Mouse (Mus musculus) kidney, embryonic 15.5 days (tissue): Measurements from ENCODE around the gene Ccdc117. TPM values are rescaled to one million over a fixed set of nuclear protein-coding genes. Genes with fewer than 3 reads are reported as not detected.

Experiments used
- ATAC-seq: fragments of 200-750 bp; cut with Nextera tagmentation; replicated peaks from 2 replicates; pipeline ENCODE4 v1.8.0; 2017; ENCODE audit warnings: moderate TSS enrichment; ENCODE audit not compliant: low FRiP score
- H3K27ac ChIP-seq: fragments of 300-500 bp; sonication (generic); 2 replicates; pipeline ENCODE4 v1.5.1; 2015; ENCODE audit warnings: mild to moderate bottlenecking, inconsistent platforms
- H3K27me3 ChIP-seq: fragments of 300-500 bp; sonication (generic); 2 replicates; pipeline ENCODE4 v1.6.1; 2015; ENCODE audit warnings: inconsistent platforms
- H3K36me3 ChIP-seq: fragments of 300-500 bp; sonication (generic); 2 replicates; pipeline ENCODE4 v1.6.1; 2015; ENCODE audit warnings: inconsistent platforms
- H3K4me1 ChIP-seq: fragments of 300-500 bp; sonication (generic); 2 replicates; pipeline ENCODE4 v1.6.1; 2015; ENCODE audit warnings: inconsistent platforms
- H3K4me2 ChIP-seq: fragments of 300-500 bp; sonication (generic); 2 replicates; pipeline ENCODE4 v1.6.1; 2015; ENCODE audit warnings: moderate library complexity, mild to moderate bottlenecking, inconsistent platforms
- H3K4me3 ChIP-seq: fragments of 300-500 bp; sonication (generic); replicated peaks from 2 replicates; pipeline ENCODE4 v1.5.1; 2015; ENCODE audit warnings: mild to moderate bottlenecking, inconsistent platforms
- H3K9ac ChIP-seq: fragments of 300-500 bp; sonication (generic); 2 replicates; pipeline ENCODE4 v1.6.1; 2015; ENCODE audit warnings: mild to moderate bottlenecking, inconsistent platforms
- H3K9me3 ChIP-seq: fragments of 300-500 bp; sonication (generic); replicated peaks from 2 replicates; pipeline ENCODE4 v1.6.1; 2016; ENCODE audit warnings: inconsistent platforms
- WGBS: fragments of 180-500 bp; shearing (Covaris S2); methylation state at CpG from one replicate; pipeline ENCODE4 v1.1.7; 2015; ENCODE audit warnings: mixed read lengths; 5-methylcytosine and 5-hydroxymethylcytosine counted together
- polyA plus RNA-seq: library from polyadenylated mRNA; unstranded; fragments of >200 nt; fragmentation: Nextera tagmentation; extraction: Ambion mirVana; gene quantifications from 2 replicates; pipeline ENCODE4 v1.2.1, GENCODE M21; 2015

Ccdc117 gene
- polyA plus RNA-seq, 1 experiment from 2014 or later: 19.7 TPM

DNA sequence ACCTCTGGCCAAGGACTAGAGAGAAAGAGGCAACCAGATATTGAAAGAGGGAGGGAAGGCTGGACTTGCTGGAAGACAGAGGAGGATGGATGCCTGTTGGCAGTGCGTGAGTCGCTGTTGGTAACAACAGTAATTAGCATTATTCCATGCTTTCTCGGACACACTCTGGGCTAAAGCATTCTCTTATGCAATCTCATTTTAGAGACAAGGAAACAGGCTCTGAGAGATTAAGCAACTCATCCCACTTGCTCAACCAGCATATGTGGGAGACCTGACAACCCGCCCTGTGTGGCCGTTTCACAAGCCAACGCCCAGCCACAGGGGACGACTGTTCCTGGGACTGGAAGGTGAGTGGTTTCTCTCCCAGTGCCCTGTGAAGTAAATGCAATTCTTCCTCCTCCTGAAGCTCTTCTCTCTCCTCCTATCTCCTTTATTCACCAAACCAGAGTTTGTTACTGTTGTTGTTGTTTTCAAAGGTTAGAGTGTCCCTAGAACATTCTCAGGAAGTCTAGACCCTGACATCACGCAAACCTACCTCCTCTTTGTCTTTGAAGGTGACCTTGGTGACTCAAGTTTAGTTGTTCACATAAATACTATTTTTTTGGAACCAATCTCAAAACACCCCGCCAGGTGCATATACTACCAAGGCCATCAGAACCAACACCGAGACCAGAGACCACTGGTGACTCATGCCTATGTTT, 39.5 kb downstream of the Ccdc117 start:
- Histone ChIP-seq H3K4me2 (no peak overlapping the region), H3K4me3 (no peak overlapping the region), H3K36me3 (no peaks in the 10 kb centered on the region), H3K27me3 (no peaks in the 10 kb centered on the region), H3K27ac (no peak overlapping the region), H3K4me1 (peaks cover 21% of the 10 kb centered on the region), H3K9ac (no peak overlapping the region), H3K9me3 (no peaks in the 10 kb centered on the region)
- no peak for ATAC-seq
- WGBS: 83% methylated on average over 10 of the region's 10 CpGs

DNA sequence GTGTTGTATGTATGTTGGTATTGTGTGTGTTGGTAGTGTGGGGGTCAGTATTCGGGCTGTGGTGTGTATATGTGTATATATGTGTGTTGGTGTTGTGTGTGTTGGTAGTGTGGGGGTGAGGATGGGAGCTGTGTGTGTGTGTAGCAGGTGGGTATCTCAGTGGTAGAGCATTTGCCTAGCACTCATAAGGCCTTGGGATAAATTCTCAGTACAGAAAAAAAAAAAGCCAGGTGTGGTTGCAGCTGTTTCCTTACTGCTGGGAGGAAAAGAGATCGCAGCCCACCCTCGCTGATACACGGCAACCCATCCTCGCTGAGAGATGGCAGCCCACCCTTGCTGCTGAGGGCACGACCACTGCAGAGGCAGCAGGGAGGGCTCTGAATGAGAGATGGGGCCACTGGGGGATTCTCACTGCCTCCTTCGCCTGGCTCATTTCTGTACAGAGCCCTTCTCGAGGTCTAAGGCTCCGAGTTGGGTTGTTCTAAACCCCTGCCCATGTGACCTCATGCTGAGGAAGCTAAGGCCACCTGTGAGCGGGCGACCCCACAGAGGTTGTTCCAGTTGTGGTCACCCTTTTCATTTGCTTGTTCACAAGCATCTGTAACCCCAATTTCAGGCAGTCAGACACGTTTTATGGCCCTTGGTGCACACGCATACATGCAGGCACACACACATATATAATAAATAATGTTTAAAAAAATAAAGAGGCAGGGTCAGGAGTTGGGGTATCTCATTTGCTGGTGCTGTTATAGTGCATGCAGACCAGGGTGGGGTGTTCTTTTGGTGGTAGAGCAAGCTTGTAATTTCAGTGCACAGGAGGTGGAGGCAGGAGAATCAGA, 40.9 kb downstream of the Ccdc117 start:
- WGBS: 76% methylated on average over 13 of the region's 13 CpGs
- Histone ChIP-seq H3K4me1 (peaks cover 19% of the 10 kb centered on the region), H3K27ac (no peak overlapping the region), H3K4me3 (no peak overlapping the region), H3K9me3 (no peaks in the 10 kb centered on the region), H3K9ac (no peak overlapping the region), H3K27me3 (no peaks in the 10 kb centered on the region), H3K36me3 (no peaks in the 10 kb centered on the region), H3K4me2 (no peak overlapping the region)
- ATAC-seq: no peak

DNA sequence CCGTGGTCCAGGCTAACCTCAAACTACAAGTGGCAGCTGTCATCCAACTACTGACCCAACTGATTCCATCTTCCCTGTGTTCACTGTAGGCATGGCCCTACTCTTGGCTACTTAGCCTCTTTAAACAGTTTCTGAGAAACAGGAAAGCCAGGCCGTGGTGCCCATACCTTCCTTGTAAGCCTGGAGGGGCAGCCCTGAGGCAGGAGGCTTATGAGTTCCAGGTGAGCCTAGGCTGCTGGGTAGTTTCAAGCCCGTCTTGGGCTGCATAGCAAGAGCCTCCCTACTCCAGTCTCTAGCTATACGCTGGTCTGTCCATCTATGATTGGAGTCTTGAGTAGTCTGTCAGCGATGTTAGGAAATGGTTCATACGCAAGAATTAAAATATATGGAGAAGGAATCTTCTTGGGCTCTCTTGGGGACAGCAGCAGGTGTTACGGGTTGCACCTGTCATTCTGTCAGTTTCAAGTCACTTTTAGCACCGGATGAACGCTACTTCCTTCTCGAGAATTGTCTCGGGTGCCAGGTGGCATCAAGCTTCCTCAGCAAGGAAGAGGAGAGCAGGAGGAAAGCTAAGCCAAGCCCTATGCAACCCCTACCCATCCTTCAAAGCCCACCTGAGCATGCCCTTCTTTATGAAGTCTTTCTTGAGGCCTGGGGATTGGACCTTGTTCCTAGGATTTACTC, 41.9 kb downstream of the Ccdc117 start:
- Histone ChIP-seq H3K27me3 (no peaks in the 10 kb centered on the region), H3K36me3 (no peaks in the 10 kb centered on the region), H3K4me1 (peaks cover 14% of the 10 kb centered on the region), H3K4me2 (no peak overlapping the region), H3K27ac (no peak overlapping the region), H3K4me3 (no peak overlapping the region), H3K9ac (no peak overlapping the region), H3K9me3 (no peaks in the 10 kb centered on the region)
- ATAC-seq: no peak
- WGBS: 87% methylated on average over 11 of the region's 11 CpGs

DNA sequence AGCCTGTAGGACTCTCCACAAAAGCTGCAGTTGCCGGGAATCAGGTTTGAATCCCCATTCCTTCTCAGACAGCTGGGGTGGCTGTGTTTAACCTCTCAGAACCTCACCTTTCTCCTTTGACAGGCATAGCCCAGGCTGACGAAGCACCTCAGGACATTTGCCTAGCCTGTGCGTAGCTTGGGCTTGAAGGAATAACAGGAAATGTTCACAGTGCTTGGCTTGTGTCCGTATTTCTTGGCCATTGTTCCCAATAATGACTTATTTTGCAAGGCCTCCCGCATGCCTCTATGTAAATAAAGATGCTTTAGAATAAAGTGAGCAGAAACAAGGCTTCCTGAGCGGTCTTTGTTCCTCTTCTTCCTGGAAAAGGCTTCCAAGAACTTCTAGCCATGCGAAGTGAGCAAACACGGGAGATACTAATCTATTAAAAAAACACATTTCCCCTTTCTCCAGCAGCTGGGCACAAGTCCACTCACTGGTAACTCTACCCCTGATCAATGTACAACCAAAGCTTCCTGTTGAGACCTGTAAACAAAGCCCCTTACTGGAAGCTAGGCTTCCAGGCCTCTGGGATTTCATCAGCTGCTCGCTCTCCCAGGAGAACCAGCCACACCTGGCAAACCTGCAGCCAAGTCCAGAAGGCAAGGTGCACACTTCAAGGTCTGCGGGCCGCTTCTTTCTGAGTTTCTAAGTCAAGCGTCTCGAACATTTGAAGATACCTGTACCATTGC, 42.9 kb downstream of the Ccdc117 start:
- Histone ChIP-seq H3K36me3 (no peaks in the 10 kb centered on the region), H3K4me3 (no peak overlapping the region), H3K9ac (no peak overlapping the region), H3K4me2 (no peak overlapping the region), H3K27ac (peak overlapping the region; percentile 79), H3K27me3 (no peaks in the 10 kb centered on the region), H3K9me3 (no peaks in the 10 kb centered on the region), H3K4me1 (peaks cover 14% of the 10 kb centered on the region)
- ATAC-seq: peak; percentile 56; the same call in 1 of the 2 replicates
- WGBS: 56% methylated on average over 13 of the region's 13 CpGs

DNA sequence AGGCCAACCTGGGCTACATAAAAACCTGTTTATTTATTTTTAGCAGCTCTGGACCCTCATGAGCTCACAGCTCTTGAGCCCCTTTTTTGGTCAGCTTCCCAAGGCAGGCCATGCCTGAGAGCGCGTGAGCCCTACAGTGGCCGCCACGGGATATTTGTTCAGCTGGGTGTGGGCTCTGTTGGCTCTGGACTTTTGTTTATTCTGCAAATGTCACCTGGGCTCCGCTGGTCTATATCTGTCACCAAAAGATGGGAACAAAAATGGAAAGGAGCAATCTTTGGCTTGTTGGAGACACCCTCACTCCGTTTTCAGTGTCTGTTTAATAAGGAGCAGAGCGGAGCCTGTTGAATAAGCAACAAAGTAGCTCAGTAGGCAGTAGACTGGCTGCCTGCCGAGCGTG, 43.6 kb downstream of the Ccdc117 start:
- H3K27ac ChIP-seq: peak overlapping the region; percentile 79; the same call in 1 of the 2 replicates
- no peaks in the 10 kb centered on the region for H3K27me3 ChIP-seq
- no peak overlapping the region for H3K9ac ChIP-seq
- H3K4me2 ChIP-seq: no peak overlapping the region
- 78% methylated on average over 9 of the region's 9 CpGs for WGBS
- ATAC-seq: no peak
- H3K36me3 ChIP-seq: no peaks in the 10 kb centered on the region
- H3K9me3 ChIP-seq: no peaks in the 10 kb centered on the region
- H3K4me3 ChIP-seq: no peak overlapping the region
- peaks cover 14% of the 10 kb centered on the region for H3K4me1 ChIP-seq

DNA sequence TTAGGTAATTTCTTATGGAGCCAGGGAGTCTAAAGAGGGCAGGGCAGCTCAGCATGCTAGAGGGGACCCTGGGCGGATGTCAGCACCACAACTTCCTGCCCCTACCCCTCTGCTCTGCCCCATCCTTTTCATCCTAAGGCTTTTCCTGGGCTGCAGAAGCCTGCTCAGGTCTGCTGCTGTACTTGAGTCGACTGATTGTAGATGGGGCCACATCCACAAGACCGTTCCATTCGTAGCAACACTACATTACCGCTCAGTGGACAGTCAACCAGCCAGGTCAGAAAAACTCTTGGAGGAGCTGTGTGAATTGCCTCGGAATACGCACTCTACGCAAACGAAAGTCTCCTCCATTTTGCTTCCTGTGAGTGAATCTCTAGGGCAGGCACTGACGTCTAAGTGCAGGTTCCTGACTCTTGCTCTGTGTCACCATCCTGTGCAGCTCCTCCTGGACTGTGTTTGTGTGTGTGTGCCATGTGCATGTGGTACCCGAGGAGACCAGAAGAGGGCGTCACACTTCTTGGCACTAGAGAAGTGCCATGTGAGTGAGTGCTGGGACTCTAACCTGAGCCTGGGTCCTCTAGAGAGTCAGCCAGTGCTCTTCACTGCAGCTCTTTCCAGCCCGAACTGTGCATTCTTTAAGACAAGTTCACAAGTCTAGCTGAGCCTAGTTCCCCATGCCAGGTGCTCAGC, 45.3 kb downstream of the Ccdc117 start:
- Histone ChIP-seq H3K27ac (no peak overlapping the region), H3K4me3 (no peak overlapping the region), H3K4me1 (peaks cover 14% of the 10 kb centered on the region), H3K9ac (no peak overlapping the region), H3K4me2 (no peak overlapping the region), H3K27me3 (no peaks in the 10 kb centered on the region), H3K36me3 (no peaks in the 10 kb centered on the region), H3K9me3 (no peaks in the 10 kb centered on the region)
- 92% methylated on average over 13 of the region's 13 CpGs for WGBS
- ATAC-seq: no peak

DNA sequence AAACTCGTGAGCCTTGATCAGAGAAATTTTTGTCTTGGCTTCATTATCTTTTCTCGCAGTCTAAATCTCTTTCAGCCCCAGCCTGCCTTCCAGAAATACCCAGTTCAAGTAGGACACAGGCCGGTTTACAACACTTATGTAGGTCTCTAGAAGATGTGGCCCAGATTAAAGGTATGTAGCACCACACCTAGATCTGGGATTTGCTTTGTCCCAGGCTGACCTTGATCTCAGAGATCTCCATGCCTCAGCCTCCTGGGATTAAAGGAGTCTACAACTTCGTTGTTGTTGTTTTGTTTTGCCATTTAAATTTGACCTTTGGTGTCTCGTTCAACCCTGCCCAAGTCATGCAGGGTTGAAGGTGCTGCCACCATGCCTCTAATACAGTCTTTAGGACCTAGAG, 46.1 kb downstream of the Ccdc117 start:
- no peak overlapping the region for H3K4me3 ChIP-seq
- no peaks in the 10 kb centered on the region for H3K9me3 ChIP-seq
- 87% methylated on average over 5 of the region's 5 CpGs for WGBS
- peaks cover 14% of the 10 kb centered on the region for H3K4me1 ChIP-seq
- no peak overlapping the region for H3K27ac ChIP-seq
- H3K36me3 ChIP-seq: no peaks in the 10 kb centered on the region
- no peak overlapping the region for H3K4me2 ChIP-seq
- ATAC-seq: no peak
- no peaks in the 10 kb centered on the region for H3K27me3 ChIP-seq
- H3K9ac ChIP-seq: no peak overlapping the region

DNA sequence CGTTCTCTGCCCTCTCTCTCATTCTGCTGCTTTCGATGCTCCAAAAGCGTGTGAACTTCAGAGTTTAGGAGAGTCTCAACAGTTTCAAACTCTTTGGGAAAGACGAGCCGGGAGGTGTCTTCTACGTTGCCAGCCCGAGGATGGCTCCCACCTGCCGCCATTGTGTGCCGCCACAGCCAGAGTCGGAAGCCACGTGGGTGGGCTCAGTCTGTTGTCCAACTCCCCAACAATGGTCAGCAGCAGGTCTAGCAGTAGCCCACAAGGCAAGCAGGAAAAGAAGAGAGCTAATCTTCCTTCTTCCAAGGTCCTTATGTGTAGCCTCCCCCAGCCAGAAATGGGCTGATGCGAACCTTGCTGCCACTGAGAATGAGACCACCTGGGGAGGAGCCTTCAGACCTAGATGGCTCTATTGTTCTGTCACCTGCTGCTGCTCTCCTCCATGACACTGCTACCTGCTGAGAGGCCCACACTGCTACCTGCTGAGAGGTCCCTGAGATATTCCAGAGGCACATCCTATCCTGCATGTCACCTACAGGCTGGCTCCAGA, 46.6 kb downstream of the Ccdc117 start:
- H3K9me3 ChIP-seq: no peaks in the 10 kb centered on the region
- no peaks in the 10 kb centered on the region for H3K36me3 ChIP-seq
- H3K27ac ChIP-seq: no peak overlapping the region
- no peak overlapping the region for H3K4me2 ChIP-seq
- H3K4me1 ChIP-seq: peaks cover 14% of the 10 kb centered on the region
- 73% methylated on average over 12 of the region's 12 CpGs for WGBS
- H3K9ac ChIP-seq: no peak overlapping the region
- H3K27me3 ChIP-seq: no peaks in the 10 kb centered on the region
- H3K4me3 ChIP-seq: no peak overlapping the region
- ATAC-seq: no peak

DNA sequence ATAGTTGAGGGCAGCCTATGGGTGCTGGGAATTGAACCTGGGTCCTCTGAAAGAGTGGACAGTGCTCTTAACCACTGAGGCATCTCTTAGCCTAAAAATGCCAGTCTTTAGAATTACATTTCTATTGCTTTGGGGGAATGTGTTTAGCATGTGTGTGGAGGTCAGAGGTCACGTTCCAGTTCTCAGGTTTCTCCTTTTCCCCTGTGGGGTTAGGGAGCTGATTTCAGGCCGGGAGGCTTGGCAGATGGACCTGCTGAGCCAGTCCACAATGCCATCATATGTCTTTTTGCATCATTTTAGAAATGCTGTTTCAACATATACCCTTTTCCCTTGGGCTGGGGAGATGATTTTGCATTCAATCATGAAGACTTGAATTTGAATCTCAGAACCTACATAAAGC, 48.1 kb downstream of the Ccdc117 start:
- H3K27ac ChIP-seq: no peak overlapping the region
- H3K9me3 ChIP-seq: no peaks in the 10 kb centered on the region
- H3K27me3 ChIP-seq: no peaks in the 10 kb centered on the region
- H3K4me1 ChIP-seq: peaks cover 5% of the 10 kb centered on the region; the same call in 1 of the 2 replicates
- no peaks in the 10 kb centered on the region for H3K36me3 ChIP-seq
- ATAC-seq: no peak
- WGBS: 28% methylated on average over 2 of the region's 2 CpGs
- no peak overlapping the region for H3K9ac ChIP-seq
- no peak overlapping the region for H3K4me2 ChIP-seq
- H3K4me3 ChIP-seq: no peak overlapping the region

DNA sequence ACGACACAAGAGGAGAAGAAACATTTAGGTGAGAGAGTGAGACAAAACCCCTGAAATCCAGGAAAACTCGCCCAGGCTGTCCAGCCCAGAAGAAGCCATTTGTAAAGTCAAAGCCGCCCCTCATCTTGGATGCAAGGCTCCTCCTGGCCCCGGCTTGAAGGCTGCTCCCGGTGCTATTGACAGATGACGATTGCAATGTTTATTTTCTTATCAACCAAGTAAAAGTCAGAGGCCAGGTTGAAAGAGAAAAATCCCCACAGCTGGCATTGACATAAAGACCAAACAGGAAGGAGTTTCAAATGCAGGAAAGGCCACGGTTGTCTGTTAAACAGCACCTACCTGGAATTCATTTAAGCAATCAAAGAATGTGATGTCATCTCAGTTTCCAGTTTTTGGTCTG, 50.1 kb downstream of the Ccdc117 start:
- no peak overlapping the region for H3K4me2 ChIP-seq
- 64% methylated on average over 7 of the region's 7 CpGs for WGBS
- no peak overlapping the region for H3K27ac ChIP-seq
- no peaks in the 10 kb centered on the region for H3K36me3 ChIP-seq
- no peak overlapping the region for H3K9ac ChIP-seq
- H3K4me3 ChIP-seq: no peak overlapping the region
- no peaks in the 10 kb centered on the region for H3K27me3 ChIP-seq
- no peaks in the 10 kb centered on the region for H3K4me1 ChIP-seq
- H3K9me3 ChIP-seq: no peaks in the 10 kb centered on the region
- no peak for ATAC-seq

DNA sequence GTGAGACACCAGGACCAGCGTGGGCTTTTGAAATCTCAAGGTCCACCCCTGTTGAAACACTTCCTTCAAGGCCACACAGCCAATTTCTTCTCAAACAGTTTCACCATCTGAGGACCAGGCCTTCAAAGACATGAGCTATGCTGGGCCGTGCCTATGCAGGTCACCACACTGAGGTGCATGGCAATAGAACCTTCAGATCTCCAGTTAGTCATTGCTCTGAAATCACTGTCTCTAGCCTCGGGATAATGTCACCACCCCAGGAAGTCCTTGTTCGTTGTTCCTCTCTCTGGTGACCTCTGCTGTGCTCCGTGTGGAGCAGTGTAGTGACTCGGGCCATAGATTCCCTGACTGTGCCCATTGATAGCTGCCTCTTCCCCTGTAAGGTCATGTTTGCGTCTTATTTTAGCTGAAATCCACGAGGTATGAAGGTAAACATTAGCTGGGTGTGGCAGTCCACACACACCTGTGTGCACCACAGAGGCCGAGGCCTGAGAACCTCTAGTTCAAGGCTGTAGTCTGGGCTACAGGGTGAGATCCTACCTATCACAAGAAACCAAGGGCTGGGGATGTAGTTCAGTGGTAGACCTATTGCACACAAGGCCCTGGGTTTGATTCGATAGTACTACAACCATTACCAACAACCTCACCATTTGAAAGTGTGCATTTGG, 50.9 kb downstream of the Ccdc117 start:
- Histone ChIP-seq H3K27me3 (no peaks in the 10 kb centered on the region), H3K36me3 (no peaks in the 10 kb centered on the region), H3K9me3 (no peaks in the 10 kb centered on the region), H3K4me2 (no peak overlapping the region), H3K4me1 (no peaks in the 10 kb centered on the region), H3K9ac (no peak overlapping the region), H3K27ac (no peak overlapping the region), H3K4me3 (no peak overlapping the region)
- whole genome bisulfite sequencing: 82% methylated on average over 10 of the region's 10 CpGs
- no peak for ATAC-seq
